Mouse (Mus musculus) megakaryocyte, embryonic 14.5 days (primary cell): Measurements from ENCODE around the gene Stap1.

ENCODE experiments used
- FLI1 ChIP-seq: IDR thresholded peaks from 2 replicates; pipeline ENCODE4 v1.6.1; 2012; ENCODE audit warnings: low read length, inconsistent platforms, mixed read lengths
- GATA1 ChIP-seq: IDR thresholded peaks from 3 replicates; pipeline ENCODE4 v1.6.1; 2012; ENCODE audit warnings: mixed read lengths, low read length, inconsistent platforms, borderline replicate concordance

DNA sequence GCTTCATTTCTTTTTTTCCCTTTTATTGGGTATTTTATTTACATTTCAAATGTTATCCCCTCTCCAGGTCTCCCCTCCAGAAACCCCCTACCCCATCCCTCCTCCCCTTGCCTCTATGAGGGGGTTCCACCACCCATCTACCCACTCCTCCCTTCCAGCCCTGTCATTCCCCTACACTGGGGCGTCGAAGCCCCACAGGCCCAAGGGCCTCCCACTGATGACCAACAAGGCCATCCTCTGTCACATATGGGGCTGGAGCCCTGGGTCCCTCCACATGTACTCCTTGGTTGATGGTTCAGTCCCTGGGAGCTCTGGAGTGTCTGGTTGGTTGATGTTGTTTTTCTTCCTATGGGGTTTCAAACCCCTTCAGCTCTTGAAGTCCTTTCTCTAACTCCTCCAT, 30.6 kb downstream of the Stap1 start:
- TF ChIP-seq GATA1: no peak
- no peak for TF ChIP-seq FLI1
